Mouse (Mus musculus) mouse trophoblast stem cell (cell line): ENCODE measurements around the gene Olfr527.

ENCODE experiments used
- in situ Hi-C, 2 experiments: fragments of 300-500 bp; cut with MseI, MboI; formaldehyde crosslinking; loops; 2 replicates in 1 of 2; 3 replicates in 1 of 2; pipeline ENCODE4 v1.15.1; 2025

Olfr527 gene

DNA sequence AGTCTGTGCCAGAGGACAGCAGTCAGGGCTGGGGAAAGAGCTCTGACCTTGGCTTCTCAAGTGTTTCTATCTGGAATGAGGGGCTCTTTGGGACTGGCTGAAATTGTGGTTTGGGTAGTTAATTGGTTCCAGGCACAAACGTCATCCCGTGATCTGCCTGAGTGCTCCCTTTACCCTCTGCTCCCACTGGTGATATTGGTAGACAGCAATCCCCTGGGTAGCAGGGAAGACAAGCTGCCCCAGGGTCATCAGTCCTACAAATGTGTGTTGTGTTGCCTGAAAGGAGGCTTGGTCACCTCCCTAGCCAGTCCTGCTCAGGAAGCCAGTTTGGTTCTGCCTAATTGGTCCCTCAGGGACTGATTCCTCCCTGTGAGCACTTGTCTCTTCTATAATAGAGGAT lies at the start of gene Olfr527:
Gene Olfr527 (plus strand): TSS at position 301 of the 400 bp plus-strand sequence.
- in situ Hi-C loops, result no loop called here

DNA sequence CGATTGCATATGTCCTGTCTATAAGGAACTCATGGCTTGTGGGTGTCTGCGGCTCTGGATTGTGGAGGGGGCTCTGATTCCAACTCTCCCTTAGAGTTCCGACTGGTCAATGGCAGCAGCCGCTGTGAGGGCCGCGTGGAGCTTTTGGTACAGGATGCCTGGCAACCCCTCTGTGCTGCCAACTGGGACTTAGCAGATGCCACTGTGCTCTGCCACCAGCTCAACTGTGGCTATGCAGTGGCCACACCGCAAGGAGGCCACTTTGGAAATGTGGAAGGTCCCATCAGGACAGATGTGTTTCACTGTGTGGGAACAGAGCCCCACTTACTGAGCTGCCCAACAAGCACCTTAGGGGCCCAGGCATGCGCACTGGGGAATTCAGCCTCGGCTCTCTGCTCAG lies 38.1 kb upstream of the Olfr527 start:
- in situ Hi-C loops, result no loop called here

- in situ Hi-C loops, result no loop called here
Measured at GRCm38 (mm10) chr7:140296876-140297275, 36.9 kb upstream of the Olfr527 start.

GRCm38 (mm10) chr7:140299416-140299815 lies 34.4 kb upstream of the Olfr527 start:
- in situ Hi-C loops, result no loop called here

GRCm38 (mm10) chr7:140319861-140320385 lies 13.9 kb upstream of the Olfr527 start:
- in situ Hi-C loops, result no loop called here

- in situ Hi-C loops, result no loop called here
Measured at GRCm38 (mm10) chr7:140320558-140320957, 13.3 kb upstream of the Olfr527 start, which contains the start of gene Olfr525. Olfr525 (plus strand) TSS chr7:140320858.

GRCm38 (mm10) chr7:140321135-140321534 lies 12.7 kb upstream of the Olfr527 start:
- in situ Hi-C loops, result no loop called here

- in situ Hi-C loops, result no loop called here
Measured at GRCm38 (mm10) chr7:140329766-140330304, 4.0 kb upstream of the Olfr527 start.

DNA sequence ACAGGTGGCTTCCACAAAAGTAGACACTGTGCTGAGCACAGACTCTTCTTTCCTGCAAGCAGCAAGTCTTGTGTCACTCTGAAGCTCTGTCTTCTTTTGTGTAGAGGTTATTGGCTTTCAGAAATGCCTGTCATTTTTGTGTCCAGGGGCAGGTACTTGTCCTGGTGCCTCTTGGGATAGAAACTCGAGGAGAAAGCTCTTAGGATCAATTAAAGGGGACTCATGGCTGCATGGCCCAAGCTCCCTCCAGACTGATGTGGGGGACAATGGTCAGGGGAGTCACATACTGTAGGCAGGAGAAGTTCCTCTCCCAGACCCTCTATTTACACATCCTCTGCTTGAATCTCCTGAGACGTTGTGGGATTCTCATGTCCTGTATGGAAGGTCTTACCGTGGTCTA lies 27.8 kb downstream of the Olfr527 start, which contains the start of gene Olfr60:
Gene Olfr60 (minus strand): TSS at position 101 of the 400 bp plus-strand sequence.
- in situ Hi-C loops, result no loop called here

DNA sequence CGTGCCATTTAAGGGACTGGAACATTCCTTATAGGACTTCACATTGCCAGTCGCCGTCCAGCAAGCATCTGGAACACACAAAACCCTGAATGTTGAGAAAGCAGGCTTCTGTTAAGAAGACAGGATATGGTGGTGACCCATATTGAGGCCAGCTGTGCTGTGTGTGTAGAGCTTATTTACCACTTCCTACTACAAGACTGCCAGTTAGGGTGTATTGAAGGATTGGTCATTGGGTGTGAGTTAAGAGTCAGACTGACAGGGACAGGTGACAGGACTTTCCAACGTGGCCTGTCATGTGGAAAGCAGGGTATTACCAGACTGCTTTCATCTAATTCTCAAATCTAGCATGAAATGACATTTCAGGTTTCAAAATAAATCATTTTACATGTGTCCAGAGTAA lies 40.5 kb downstream of the Olfr527 start:
- in situ Hi-C loops, result no loop called here

GRCm38 (mm10) chr7:140376231-140376630 lies 42.4 kb downstream of the Olfr527 start, which contains the start of gene Olfr530:
Olfr530 (minus strand) TSS chr7:140376331.
- in situ Hi-C loops, result no loop called here

DNA sequence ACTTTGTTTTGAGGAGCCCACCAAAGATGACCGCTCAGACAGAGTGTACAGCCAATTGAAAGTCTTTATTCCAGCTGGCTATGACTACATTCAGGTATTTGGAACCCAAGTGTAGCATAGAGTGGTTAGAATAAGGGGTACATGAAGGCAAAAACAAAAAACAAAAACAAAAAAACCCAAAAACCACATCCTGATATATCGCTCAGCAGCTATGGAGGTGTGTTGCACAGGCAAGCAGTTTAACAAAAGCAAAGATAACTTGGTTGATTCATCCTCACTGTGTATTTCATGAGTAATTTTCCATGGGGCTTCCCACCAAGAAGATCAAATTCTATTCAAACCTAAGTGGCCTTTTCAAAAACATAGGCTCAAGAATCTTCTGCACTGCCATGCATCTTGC lies 43.1 kb downstream of the Olfr527 start:
- in situ Hi-C loops, result no loop called here
